Mouse (Mus musculus) heart, embryonic 10.5 days (tissue): ENCODE data around the gene Ndufs1. TPM values are rescaled to one million over a fixed set of nuclear protein-coding genes. Genes with fewer than 3 reads are reported as not detected.
"Not testable (repeated sequence)": the region's sequence is repeated elsewhere in the genome, so short reads cannot be mapped to it uniquely, and the experiment has no call there.

Source experiments
- DNase-seq: peaks from one replicate; pipeline ENCODE4 v3.0.0-alpha.2; 2017; ENCODE audit warnings: low spot score
- H3K27ac ChIP-seq: fragments of 300-500 bp; sonication (generic); 2 replicates; pipeline ENCODE4 v1.5.1; 2016; ENCODE audit warnings: mild to moderate bottlenecking
- H3K27me3 ChIP-seq: fragments of 300-500 bp; sonication (generic); 2 replicates; pipeline ENCODE4 v1.6.1; 2016; ENCODE audit warnings: mild to moderate bottlenecking; ENCODE audit not compliant: poor library complexity, insufficient read depth, severe bottlenecking
- H3K36me3 ChIP-seq: fragments of 300-500 bp; sonication (generic); 2 replicates; pipeline ENCODE4 v1.6.1; 2016; ENCODE audit warnings: mild to moderate bottlenecking, moderate library complexity
- H3K4me1 ChIP-seq: fragments of 300-500 bp; sonication (generic); 2 replicates; pipeline ENCODE4 v1.6.1; 2016; ENCODE audit warnings: mild to moderate bottlenecking
- H3K4me3 ChIP-seq: fragments of 300-500 bp; sonication (generic); 2 replicates; pipeline ENCODE4 v1.5.1; 2016; ENCODE audit warnings: mild to moderate bottlenecking, moderate library complexity
- H3K9me3 ChIP-seq: fragments of 300-500 bp; sonication (generic); 2 replicates; pipeline ENCODE4 v1.6.1; 2016; ENCODE audit warnings: mild to moderate bottlenecking, moderate library complexity
- WGBS: fragments of 180-500 bp; shearing (Covaris S2); methylation state at CpG from one replicate; pipeline ENCODE4 v1.1.7; 2016; 5-methylcytosine and 5-hydroxymethylcytosine counted together
- polyA plus RNA-seq: library from polyadenylated mRNA; unstranded; fragments of >200 nt; fragmentation: Nextera tagmentation; extraction: Ambion mirVana; gene quantifications from 2 replicates; pipeline ENCODE4 v1.2.1, GENCODE M21; 2016

Gene Ndufs1
- polyA plus RNA-seq, 1 experiment from 2014 or later = 223 TPM

DNA sequence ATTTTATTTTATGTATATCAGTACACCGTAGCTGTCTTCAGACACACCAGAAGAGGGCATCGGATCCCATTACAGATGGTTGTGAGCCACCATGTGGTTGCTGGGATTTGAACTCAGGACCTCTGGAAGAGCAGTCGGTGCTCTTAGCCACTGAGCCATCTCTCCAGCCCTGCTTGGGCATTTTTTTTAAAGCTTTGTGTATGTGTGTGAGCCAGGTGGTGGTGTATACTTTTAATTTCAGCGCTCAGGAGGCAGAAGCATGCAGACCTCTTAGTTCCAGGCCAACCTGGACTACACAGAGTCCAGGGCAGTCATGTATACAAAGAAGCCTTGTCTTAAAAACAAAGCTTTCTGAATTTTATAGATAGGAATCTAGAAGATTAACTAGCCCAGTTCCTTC is 3.9 kb upstream of the Ndufs1 start:
- WGBS = 62% methylated on average over 4 of the region's 4 CpGs
- H3K4me1 ChIP-seq, H3K4me3 ChIP-seq, H3K27me3 ChIP-seq, H3K9me3 ChIP-seq, DNase-seq, H3K27ac ChIP-seq: not testable (repeated sequence)
- peaks cover 25% of the 10 kb centered on the region for H3K36me3 ChIP-seq

DNA sequence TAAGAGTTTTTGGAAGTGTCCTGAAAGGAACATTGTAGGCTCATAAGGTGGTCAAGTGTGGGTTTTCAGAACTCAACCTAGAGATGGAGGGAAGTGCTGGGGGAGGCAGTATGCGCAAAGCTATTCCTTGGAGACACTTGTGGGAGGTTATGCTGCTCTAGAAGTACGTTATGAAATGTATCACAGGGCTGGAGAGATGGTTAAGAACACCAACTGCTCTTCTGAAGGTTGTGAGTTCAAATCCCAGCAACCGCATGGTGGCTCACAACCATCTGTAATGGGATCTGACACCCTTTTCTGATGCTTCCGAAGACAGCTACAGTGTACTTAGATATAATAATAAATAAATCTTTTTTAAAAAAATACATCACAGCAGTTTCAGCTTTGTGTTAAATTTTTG is 3.5 kb upstream of the Ndufs1 start:
- Histone ChIP-seq H3K27me3 (no peaks in the 10 kb centered on the region), H3K4me3 (no peak overlapping the region), H3K27ac (no peak overlapping the region), H3K4me1 (peaks cover 14% of the 10 kb centered on the region), H3K9me3 (no peaks in the 10 kb centered on the region), H3K36me3 (peaks cover 25% of the 10 kb centered on the region)
- DNase-seq = no peak
- WGBS = 92% methylated on average over 4 of the region's 4 CpGs

DNA sequence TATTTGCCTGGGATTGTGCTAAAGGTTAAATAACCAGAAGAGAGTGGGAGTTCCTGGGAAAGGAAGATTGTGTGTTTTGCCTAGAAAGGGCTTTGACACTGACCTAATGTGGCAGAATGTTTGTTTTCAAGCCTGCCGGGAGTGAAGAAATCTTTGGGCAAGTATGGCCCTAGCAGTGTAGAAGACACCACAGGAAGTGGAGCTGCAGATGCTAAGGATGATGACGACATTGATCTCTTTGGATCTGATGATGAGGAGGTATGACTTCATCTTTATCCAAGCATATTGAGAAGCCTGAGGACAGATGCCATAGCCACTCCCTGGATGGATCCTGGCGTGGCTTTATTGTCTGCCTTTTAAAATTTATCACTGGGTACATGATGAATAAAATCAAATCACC is 1.7 kb upstream of the Ndufs1 start:
- H3K27ac ChIP-seq = peak overlapping the region; percentile 93; the same call in 1 of the 2 replicates
- WGBS = 70% methylated on average over 3 of the region's 3 CpGs

DNA sequence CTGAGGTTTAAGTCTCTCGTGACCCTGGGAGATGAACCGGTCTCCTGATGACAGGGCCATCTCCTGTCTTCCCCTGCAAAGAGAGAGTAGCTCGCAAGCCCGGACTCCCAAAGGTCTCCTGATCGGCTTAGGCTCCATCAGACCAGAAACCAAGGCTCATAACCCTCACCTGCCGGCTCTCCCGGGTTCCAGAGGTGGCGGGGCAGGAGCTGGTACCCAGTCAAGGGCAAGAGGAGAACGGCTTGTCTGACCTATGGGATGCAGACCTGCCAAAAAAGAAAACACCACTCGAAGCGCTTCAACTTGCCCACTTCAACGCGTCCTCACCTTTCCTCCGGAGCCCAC is 402 bp downstream of the Ndufs1 start:
- Histone ChIP-seq H3K27ac (peak overlapping the region; percentile 93), H3K4me3 (peak overlapping the region; percentile 92), H3K36me3 (peaks cover 41% of the 10 kb centered on the region), H3K4me1 (peaks cover 19% of the 10 kb centered on the region), H3K9me3 (no peaks in the 10 kb centered on the region), H3K27me3 (no peaks in the 10 kb centered on the region)
- no peak for DNase-seq
- under 1% methylated on average over 14 of the region's 14 CpGs for WGBS

More for the DNA sequence above, 1.7 kb upstream of the Ndufs1 start:
- Histone ChIP-seq H3K9me3 (no peaks in the 10 kb centered on the region), H3K36me3 (peaks cover 29% of the 10 kb centered on the region), H3K4me3 (peak overlapping the region; percentile 92; the same call in 1 of the 2 replicates), H3K27me3 (no peaks in the 10 kb centered on the region), H3K4me1 (peaks cover 19% of the 10 kb centered on the region)
- DNase-seq = no peak

DNA sequence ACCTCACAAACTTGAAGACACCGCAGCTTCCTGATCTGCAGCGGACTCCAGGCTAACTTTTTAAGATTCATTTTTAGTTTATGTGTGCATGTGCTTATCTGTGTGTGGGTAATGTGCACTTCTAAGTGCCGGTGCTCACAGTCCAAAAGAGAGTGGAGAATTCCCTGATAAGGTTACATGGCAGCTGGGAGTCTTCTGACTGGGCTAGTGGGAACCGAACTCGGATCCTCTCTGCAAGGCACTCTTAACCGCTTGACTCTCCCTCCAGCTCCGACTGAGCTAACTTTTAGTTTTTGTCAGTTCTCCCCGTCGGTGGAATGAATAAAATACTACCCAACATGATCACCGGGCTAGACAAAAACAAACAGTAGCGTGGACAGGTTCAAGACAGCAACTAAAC is 780 bp downstream of the Ndufs1 start:
- H3K4me3 ChIP-seq = peak overlapping the region; percentile 92
- no peak for DNase-seq
- peaks cover 45% of the 10 kb centered on the region for H3K36me3 ChIP-seq
- peak overlapping the region; percentile 93 for H3K27ac ChIP-seq
- WGBS = 7% methylated on average over 11 of the region's 11 CpGs
- H3K4me1 ChIP-seq = peaks cover 19% of the 10 kb centered on the region
- no peaks in the 10 kb centered on the region for H3K9me3 ChIP-seq
- H3K27me3 ChIP-seq = no peaks in the 10 kb centered on the region

DNA sequence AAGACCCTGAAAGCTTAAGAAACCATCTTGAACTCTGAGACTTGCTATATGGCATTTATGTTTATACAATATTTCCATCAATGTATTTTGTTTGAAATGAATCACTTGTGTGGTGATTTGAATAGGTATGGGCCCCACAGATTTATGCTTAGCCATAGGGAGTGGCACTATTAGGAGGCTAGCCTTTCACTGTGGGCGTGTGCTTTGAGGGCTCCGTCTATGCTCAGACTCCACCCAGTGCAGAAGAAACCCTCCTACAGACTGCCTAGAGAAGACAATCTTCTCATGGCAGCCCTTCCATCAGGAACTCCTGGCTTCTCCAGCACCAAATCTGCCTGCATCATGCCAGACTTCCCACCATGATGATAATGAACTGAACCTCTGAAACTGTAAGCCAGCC is 8.0 kb downstream of the Ndufs1 start:
- Histone ChIP-seq H3K36me3 (peaks cover 81% of the 10 kb centered on the region), H3K9me3 (no peaks in the 10 kb centered on the region), H3K4me1 (no peaks in the 10 kb centered on the region), H3K4me3 (no peak overlapping the region), H3K27ac (no peak overlapping the region), H3K27me3 (no peaks in the 10 kb centered on the region)
- no peak for DNase-seq
- WGBS = 81% methylated on average over 2 of the region's 2 CpGs

DNA sequence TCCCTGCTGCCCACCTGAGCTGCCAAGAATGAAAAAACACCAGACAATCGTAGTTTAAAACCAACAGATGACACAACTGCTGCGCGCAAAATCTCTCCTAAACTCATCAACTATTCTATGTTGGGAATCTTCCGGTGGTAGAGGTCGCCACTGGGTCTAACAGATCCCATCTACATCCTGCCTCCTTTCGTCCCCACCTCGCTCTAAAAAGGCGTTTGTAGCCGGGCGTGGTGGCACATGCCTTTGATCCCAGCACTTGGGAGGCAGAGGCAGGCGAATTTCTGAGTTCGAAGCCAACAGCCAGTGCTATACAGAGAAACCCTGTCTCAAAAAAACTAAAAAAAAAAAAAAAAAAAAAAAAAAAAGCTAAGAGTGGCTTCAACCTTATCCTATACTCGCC is 36.4 kb downstream of the Ndufs1 start:
- Histone ChIP-seq H3K36me3 (peaks cover 65% of the 10 kb centered on the region), H3K27me3 (no peaks in the 10 kb centered on the region)
- WGBS = 94% methylated on average over 13 of the region's 13 CpGs

DNA sequence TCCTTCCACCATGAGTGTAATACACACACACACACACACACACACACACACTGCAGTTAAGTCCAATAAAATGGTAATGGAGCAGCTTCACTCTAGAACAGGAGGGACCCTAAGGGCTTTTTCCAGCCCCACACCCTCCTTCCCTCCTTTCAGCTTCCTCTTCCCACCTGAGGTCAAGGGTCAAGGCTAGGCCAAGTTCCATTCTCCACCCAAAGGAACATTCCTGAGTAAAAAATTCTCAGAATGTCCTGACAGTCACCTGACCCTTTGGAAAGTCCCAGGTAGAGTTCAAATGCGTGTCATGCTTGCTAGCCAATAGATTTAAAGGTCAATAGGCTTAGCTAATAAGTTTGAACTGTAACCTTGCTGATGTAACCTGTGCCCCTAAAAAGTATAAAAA is 38.0 kb downstream of the Ndufs1 start:
- H3K27me3 ChIP-seq, H3K9me3 ChIP-seq, H3K4me1 ChIP-seq, DNase-seq, H3K4me3 ChIP-seq, H3K27ac ChIP-seq: not testable (repeated sequence)
- WGBS = 94% methylated on average over 1 of the region's 1 CpGs
- peaks cover 49% of the 10 kb centered on the region for H3K36me3 ChIP-seq

More for the DNA sequence above, 36.4 kb downstream of the Ndufs1 start:
- Histone ChIP-seq H3K9me3 (no peaks in the 10 kb centered on the region), H3K4me1 (no peaks in the 10 kb centered on the region), H3K4me3 (no peak overlapping the region), H3K27ac (no peak overlapping the region)
- no peak for DNase-seq

DNA sequence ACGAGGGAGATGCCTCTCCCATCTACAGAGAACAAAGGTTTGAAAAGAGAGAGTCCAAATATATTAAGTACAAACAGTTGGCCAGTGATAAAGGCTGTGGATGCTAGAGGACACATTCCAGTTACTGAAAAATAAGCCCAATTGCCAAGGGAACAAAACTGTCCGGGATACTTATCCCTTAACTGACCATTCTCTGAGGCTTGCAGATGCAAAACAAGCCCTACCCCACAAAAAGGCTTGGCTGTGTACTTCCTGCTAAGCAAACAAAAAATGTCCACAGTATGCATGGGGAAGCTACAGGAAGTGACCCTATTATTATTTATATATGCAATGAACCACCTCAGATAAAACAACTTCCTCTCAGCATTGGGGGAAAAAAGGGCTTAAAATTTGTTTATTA is 38.7 kb downstream of the Ndufs1 start:
- Histone ChIP-seq H3K36me3 (peaks cover 43% of the 10 kb centered on the region), H3K4me3 (no peak overlapping the region), H3K9me3 (no peaks in the 10 kb centered on the region), H3K27me3 (no peaks in the 10 kb centered on the region), H3K27ac (no peak overlapping the region), H3K4me1 (no peaks in the 10 kb centered on the region)
- DNase-seq = no peak
- WGBS = 90% methylated on average over 2 of the region's 2 CpGs

DNA sequence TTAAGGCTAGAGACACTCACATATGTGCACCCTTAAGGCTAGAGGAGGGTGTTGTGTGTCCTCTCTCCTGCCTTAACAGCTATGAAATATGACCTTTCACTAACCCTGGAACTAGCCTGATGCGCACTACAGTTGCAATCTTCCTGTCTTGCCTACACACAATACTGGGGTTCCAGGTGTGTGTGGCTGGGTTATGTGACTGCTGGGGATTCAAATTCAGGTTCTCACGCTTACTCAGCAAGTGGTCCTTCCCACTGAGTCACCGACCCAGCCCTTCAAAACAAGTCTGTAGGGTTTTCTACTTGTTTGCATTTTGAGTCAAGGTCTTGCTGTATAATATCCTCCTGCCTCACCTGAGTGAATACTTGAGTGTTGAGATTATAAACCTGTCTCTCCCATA is 42.1 kb downstream of the Ndufs1 start:
- WGBS = 76% methylated on average over 3 of the region's 3 CpGs
- Histone ChIP-seq H3K27me3 (no peaks in the 10 kb centered on the region), H3K36me3 (peaks cover 15% of the 10 kb centered on the region), H3K27ac (no peak overlapping the region), H3K4me3 (no peak overlapping the region), H3K9me3 (no peaks in the 10 kb centered on the region), H3K4me1 (peaks cover 6% of the 10 kb centered on the region)
- no peak for DNase-seq

DNA sequence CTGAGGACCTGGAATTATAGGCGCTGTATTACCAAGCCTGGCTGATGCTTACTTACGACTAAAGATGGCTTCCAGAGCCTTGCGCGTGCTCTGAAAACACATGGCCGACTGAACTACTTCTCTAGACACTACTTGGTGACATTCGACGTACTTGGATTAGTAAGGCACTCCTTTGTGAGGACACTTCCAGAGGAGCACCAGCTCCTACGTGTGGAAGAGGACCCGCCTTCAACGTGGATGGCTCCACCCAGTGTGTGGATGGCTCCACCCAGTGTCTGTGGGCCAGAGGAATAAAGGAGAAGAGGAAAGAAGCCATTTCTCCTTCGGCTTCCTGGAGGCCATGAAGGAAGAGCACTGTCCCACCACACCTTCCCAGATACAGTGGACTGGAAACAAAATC is 44.9 kb downstream of the Ndufs1 start:
- 91% methylated on average over 11 of the region's 11 CpGs for WGBS

DNA sequence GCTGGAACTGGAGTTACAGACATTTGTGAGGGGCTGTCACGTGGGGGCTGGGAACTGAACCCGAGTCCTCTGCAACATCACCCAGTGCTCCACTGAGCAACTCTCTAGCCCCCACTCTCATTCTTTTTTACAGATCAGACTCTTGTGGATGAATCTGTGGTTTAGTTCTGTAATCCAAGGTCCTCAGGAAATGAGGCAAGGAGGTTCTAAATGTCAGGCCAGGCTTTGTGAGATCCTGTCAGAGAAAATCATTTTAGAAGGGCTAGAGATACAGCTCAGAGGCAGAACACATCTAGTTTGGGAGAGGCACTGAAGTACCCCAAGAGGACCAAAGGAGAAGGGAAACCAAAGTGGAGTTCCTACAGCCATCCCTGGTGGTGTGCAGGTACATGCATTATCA is 45.8 kb downstream of the Ndufs1 start:
- WGBS = 74% methylated on average over 2 of the region's 2 CpGs
- no peak for DNase-seq

More for the DNA sequence above, 44.9 kb downstream of the Ndufs1 start:
- DNase-seq = no peak
- H3K27ac ChIP-seq = no peak overlapping the region
- no peak overlapping the region for H3K4me3 ChIP-seq
- no peaks in the 10 kb centered on the region for H3K27me3 ChIP-seq
- peaks cover 8% of the 10 kb centered on the region for H3K36me3 ChIP-seq
- peaks cover 6% of the 10 kb centered on the region for H3K4me1 ChIP-seq
- H3K9me3 ChIP-seq = no peaks in the 10 kb centered on the region

DNA sequence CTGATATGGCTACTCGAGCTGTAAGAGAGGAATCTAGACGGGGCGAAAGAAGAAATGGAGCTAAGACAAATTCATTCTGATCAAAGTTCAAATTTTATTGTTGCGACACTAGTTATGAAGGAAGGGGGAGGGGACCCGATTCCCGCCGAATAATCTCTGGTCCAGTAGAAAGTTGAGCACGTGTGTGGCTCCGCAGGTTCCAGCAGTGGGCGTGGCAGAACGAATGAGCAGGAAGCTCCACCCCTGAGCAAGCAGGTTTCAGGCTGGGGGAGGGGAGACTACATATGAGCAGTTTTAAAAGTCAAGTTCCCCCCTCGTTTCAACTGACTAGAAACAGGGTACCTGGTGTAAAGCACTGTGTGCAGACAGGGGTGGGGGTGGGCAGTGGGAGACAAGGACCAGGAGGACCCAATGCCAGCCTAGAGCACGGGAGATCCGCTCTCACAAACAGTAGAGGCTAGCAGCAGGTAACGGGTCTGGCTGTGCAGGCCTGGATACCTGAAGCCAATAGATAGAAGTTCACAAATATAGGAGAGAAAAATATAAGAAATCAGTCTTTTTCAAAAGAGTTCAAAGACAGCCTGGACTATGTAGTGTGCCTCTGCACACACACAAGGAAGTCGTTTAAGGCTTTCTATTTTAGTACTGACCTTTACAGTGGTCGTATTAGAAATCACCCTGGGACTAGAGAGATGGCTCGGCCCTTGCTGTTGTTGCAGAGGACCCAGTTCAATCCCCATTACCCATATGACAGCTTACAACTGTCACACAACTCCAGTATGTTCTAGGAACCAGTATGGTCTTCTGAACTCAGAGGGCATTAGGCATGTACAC is 46.6 kb downstream of the Ndufs1 start:
- Histone ChIP-seq H3K9me3 (no peaks in the 10 kb centered on the region), H3K4me3 (peak overlapping the region; percentile 54), H3K27me3 (no peaks in the 10 kb centered on the region), H3K27ac (peak overlapping the region; percentile 85), H3K36me3 (peaks cover 16% of the 10 kb centered on the region), H3K4me1 (peaks cover 6% of the 10 kb centered on the region)
- WGBS = 19% methylated on average over 18 of the region's 18 CpGs
- no peak for DNase-seq

More for the DNA sequence above, 45.8 kb downstream of the Ndufs1 start:
- H3K36me3 ChIP-seq = peaks cover 9% of the 10 kb centered on the region
- peaks cover 6% of the 10 kb centered on the region for H3K4me1 ChIP-seq
- H3K9me3 ChIP-seq = no peaks in the 10 kb centered on the region
- no peak overlapping the region for H3K27ac ChIP-seq
- no peak overlapping the region for H3K4me3 ChIP-seq
- no peaks in the 10 kb centered on the region for H3K27me3 ChIP-seq

DNA sequence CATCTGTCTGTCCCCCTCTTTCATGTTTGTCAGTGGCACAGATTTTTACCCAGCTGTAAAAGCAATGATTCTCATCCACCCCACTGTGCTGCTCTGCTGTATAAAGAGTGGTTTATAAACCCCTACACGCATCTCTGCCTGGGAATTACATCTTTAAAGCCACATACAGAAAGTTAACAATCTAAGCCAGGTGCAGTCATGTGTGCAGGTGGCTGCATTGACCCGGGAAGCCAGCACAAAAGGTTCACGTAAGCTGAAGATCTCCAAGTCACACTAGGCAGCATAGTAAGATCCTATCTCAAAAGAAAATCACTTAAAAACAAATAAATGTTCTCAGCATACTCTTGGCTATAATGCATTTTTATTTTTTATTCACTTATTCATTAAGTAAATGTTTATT is 47.4 kb downstream of the Ndufs1 start:
- DNase-seq = no peak
- peaks cover 19% of the 10 kb centered on the region for H3K36me3 ChIP-seq
- peaks cover 6% of the 10 kb centered on the region for H3K4me1 ChIP-seq
- peak overlapping the region; percentile 54 for H3K4me3 ChIP-seq
- WGBS = 75% methylated on average over 3 of the region's 3 CpGs
- H3K27ac ChIP-seq = no peak overlapping the region
- H3K9me3 ChIP-seq = no peaks in the 10 kb centered on the region
- no peaks in the 10 kb centered on the region for H3K27me3 ChIP-seq
